Mouse (Mus musculus): ENCODE results near the gene Tshz2.

Tshz2 gene

DNA sequence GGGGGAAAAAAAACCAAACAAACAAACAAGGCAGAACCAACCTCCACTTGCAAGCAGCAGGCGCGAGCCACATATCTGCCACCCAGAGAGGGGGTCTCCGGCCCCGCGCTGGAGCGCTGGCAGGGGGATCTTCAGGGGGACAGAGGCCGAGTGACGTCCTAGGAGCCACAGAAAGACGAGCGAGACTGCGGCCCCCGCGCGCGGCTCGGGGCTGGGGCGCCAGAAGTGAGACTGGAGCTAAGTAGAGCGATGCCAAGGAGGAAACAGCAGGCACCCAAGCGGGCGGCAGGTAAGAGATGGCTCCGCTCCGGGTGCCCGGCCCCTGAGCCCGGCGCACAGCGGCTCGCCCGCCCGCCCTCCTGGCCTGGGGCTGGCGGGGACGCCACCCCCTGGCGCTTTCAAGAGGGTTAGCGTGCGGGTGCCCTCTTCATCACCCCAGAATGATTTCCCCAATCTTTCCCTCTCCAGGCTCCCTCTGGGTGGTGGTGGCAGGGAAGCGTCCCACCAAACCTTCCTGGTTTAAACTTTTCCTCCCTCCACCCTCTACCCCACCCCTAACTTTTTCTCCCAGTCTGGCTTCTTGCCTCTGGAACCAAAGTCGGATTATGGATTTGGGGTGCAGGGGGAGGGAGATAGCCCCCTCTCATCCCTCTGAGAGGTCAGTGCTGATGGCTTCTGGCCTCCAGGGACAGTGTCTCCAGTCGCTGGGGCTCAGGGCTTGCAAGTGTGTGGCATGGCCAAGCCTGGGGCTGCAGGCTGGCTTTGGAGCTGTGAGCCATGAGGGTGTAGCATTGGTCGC lies 877 bp downstream of the Tshz2 start:
- DNase-seq (ENCODE audit: low spot score): peak; percentile 30

DNA sequence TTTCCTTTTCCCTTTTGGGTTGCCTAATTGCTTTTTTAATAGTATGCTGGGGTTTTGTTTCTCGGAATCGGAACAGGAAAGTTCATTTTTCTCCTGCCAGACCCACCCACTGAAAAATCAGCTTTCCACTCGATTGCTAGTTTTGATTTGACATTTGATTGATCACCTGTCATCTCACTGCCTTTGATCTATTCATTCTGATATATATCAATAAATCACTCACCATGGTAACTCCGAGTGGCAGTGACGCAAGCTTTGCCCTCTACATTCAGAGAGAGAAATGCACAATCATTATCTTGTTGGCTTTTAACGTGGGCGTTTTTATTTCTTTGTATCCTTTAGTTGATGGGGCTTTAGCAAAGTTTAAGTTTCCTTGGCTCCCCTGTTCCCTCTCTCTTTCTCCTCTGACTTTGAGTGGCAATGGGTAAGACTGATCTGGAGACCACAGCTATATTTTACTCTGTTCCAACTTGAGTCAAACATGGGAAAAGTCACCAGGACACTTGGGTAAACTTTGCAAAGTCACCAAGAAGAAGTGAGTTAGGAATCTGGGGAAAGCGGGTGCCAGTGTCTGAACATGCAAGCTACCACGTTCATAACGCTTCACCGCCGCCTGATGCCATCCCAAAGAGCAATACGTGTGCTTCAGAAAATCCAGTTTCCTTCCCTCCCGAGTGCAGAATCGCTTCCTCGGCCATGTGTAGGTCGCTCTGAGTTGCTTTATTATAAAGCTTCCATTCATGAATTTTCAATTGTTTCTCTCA lies 2.0 kb downstream of the Tshz2 start:
- DNase-seq (ENCODE audit: low spot score): no peak

- no peak for DNase-seq (ENCODE audit: low spot score)
Measured at GRCm38 (mm10) chr2:169635428-169635827, 2.6 kb downstream of the Tshz2 start.

DNA sequence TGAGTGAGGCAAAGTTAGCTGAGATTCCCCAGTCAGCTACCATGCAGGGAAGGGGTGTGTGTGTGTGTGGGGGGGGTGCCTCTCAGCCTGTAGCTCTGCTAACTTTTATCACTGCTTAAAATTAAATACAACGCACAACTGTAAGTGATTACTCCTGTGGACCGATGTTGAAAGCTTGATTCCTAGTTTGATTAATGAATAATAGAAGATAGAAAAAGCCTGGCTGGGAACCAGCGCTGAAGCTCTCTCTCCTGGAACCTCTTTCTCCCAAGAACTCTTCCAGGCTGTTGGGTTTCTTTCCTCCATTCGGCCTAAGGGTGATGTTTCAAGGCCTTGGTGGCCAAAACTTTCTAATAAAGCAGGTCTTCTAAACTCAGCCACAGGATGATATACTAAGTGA lies 3.6 kb downstream of the Tshz2 start:
- no peak for DNase-seq (ENCODE audit: low spot score)

- DNase-seq (ENCODE audit: low spot score): no peak
Measured at GRCm38 (mm10) chr2:169641547-169641946, 8.7 kb downstream of the Tshz2 start.

- no peak for DNase-seq (ENCODE audit: low spot score)
Measured at GRCm38 (mm10) chr2:169642420-169642819, 9.6 kb downstream of the Tshz2 start.

GRCm38 (mm10) chr2:169647091-169647490 lies 14.3 kb downstream of the Tshz2 start:
- no peak for DNase-seq (ENCODE audit: low spot score)

DNA sequence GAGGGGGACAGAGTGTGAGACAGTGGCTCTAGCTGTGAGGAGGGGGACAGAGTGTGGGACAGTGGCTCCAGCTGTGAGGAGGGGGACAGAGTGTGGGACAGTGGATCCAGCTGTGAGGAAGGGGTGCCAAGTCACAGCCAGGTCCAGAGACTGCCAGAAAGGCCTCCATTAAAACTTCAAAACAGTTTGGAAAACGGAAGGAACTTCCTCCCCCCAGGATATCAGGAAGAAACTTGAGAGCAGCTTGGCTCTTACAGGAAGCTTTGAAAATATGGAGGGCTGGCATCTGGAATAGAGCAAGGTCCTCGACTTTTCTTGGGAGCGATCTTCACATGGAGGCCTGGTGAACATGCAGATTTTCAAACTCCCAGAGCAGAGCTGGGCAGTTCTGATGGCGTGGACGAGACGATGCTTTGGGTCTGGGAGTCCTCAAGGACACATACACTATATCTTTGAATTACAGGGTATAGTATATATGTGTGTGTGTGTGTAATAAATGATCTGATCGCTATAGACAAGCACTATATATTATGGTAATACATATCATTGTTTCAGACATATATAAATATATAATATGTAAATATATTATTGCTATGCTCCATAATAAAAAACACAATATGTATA lies 16.6 kb downstream of the Tshz2 start:
- no peak for DNase-seq (ENCODE audit: low spot score)

DNA sequence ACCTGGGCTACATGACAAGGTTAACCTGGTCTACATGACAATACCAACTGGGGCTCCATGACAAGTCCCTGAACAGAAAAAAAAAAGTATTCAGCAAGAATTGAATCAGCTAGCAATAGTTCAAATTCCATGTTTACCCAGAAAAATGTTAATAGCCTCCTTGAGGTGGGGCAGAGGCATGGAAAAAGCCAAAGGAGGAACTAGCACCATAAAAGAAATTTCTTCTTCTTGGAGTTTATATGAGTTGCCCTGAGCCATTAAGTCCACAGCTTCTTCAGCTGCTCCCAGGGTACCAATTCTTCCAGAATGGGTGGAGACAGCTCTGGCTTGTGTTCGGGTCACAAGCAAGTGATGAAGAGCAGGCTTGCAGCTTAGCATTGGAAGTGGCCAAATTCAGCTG lies 20.5 kb downstream of the Tshz2 start:
- no peak for DNase-seq (ENCODE audit: low spot score)

GRCm38 (mm10) chr2:169663792-169664191 lies 31.0 kb downstream of the Tshz2 start:
- no peak for DNase-seq (ENCODE audit: low spot score)

DNA sequence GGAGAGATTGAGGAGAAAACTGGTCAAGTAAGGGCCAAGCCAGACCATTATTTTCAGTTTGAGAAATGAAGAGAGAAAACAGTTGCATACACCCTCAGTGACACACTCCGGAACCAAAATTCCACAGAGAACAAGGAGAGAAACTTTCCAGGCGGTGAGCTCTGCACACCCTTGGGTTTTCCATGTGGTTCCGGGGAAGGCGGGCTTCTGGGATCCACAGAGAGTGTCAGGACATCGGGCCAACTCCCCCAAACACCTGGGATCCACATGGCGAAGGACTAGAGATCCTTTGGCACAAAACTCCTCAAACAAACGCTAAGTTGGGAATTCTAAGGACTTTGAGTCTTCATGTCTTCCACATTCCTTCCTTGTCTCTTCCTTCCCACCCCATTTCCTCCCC lies 38.5 kb downstream of the Tshz2 start:
- no peak for DNase-seq (ENCODE audit: low spot score)

DNA sequence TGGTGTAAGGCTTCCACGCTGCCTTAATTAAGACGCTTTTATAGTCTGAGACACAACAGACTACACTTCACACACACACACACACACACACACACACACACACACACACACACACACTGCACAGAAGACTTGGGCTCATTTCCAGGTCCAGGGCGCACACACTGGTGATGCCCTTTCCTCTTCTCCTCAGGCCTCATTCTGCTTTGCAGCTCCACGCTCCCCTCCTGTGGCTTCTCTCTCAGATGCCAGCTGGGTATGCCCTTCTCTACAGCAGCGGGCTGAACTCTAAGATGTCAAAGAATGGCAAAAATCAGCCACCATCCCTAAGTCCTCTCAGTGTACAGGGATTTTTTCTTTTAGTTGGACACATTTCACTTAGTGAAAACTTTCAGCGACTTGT lies 41.0 kb downstream of the Tshz2 start:
- DNase-seq (ENCODE audit: low spot score): no peak

GRCm38 (mm10) chr2:169674209-169674608 lies 41.4 kb downstream of the Tshz2 start:
- DNase-seq (ENCODE audit: low spot score): no peak

- no peak for DNase-seq (ENCODE audit: low spot score)
Measured at GRCm38 (mm10) chr2:169679264-169679663, 46.5 kb downstream of the Tshz2 start.

DNA sequence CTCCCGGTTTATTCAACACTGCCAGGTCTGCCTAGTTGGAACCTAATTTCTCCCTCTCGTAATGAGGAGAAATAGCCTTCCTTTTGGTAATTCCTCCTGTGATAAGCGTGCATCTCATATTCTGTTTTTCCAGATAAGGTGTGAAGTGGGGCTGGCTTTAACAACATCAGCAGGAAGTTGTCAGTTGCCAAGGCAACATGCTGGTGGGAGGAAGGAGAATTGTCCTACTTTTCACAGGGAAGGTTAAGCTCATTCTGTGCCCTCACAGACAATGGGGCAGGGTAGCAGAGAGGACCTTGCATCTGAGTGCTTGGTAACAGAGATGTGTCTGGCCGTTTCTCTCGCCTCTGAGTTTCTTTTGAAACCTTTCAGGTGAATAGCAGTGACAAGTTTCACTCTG lies 47.1 kb downstream of the Tshz2 start:
- no peak for DNase-seq (ENCODE audit: low spot score)

GRCm38 (mm10) chr2:169685260-169685659 lies 52.4 kb downstream of the Tshz2 start:
- no peak for DNase-seq (ENCODE audit: low spot score)

DNA sequence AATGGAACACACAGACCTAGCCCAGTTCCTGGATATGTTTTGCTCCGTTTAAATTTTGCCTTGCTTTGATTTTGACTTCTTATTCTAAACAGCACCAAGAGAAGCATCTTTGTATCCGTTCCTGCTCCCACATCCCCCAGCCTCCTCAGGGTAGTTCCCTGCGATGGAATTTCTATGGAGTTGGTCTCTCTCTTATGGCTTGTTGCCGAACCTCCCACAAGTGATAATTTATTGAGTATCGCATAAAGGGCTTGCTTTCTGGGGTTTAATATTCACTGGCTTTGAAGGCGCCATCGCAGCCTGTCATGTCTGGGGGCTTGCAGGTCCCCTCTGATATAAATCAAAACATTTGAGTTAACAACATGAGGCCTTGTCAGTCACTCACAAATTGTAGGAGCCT lies 52.9 kb downstream of the Tshz2 start:
- no peak for DNase-seq (ENCODE audit: low spot score)

- no peak for DNase-seq (ENCODE audit: low spot score)
Measured at GRCm38 (mm10) chr2:169686697-169687430, 54.1 kb downstream of the Tshz2 start.

DNA sequence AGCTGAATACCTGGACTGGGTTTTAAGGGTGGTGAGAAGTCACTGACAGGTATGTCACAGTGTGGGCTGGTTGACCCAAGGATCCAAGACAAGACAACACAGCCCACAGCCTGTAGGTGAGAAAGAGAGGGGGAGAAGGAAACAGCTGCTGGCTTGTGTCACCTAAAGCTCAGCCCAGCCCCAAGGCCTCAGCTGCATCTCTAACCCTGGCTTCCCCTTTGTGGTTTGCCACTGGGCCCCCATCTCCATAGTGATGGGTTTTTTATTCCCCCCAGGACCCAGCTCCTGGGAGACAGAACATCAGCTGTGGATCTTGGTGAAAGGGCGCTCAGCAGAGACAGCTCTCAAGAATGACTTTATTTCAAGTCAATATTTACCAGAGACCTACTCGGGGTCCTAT lies 57.2 kb downstream of the Tshz2 start:
- no peak for DNase-seq (ENCODE audit: low spot score)

DNA sequence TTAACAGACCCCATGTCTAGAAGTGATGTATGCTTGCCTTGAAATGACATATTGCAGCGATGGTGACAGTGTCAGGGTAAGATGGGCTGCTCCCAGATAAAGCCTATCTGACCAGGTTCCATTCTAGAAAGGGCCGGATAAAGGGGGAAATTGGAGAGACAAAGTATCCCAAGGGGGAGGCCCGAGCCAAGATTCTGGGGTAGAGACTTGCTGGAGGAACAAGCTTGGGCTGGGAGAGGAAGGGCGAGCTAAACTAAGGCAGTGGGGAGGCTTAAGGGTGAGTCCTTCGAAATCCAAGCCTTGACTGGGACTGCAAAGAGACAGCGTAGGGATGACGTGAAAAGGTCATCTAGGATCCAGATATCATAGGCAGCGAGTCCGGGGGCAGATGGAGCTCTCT lies 61.7 kb downstream of the Tshz2 start:
- DNase-seq (ENCODE audit: low spot score): no peak

GRCm38 (mm10) chr2:169695025-169695424 lies 62.2 kb downstream of the Tshz2 start:
- peak; percentile 54 for DNase-seq (ENCODE audit: low spot score)

DNA sequence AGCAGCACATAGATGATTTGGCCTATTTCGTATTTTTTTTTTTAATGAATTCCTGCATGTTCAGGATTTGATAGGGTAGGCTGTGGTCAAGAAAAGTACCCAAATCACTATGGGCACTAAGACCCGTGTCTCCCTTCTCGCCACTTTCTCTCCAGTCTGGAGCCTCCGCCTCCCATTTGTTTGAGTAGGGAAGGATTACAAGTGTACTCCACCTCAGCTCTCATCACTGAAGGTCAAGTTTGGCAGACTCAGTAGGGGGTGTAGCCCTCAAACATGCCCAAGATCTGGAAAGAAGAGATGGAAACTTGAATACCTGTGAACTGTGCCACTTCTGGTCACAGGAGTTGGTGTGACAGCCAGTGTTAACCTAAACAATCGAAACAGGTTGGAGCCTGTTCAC lies 66.3 kb downstream of the Tshz2 start:
- no peak for DNase-seq (ENCODE audit: low spot score)

Data from yolk sac, embryonic 10.5 days (tissue).